Mouse (Mus musculus) spleen, embryonic (tissue): ENCODE measurements at regions not wholly inside any gene's neighbourhood (a gene's known extent, or its start where the extent isn't known, plus 50 kb on each side); places are given as distances from the start of the nearest gene placed in this dataset.

Experiments used
- CTCF ChIA-PET: fragments of 350-600 bp; sonication (Branson Sonifier 250); formaldehyde crosslinking; loops from one replicate; lab custom pipeline; 2022; lab: Charles Lee

GRCm38 (mm10) chr8:34458300-34458699 lies 346.8 kb upstream of the Gm10131 start:
- CTCF ChIA-PET = interaction anchor here (0.5 kb wide), 1 partner anchor 327 kb away, joined by 5 read pairs; no protein-coding TSS in a partner anchor

DNA sequence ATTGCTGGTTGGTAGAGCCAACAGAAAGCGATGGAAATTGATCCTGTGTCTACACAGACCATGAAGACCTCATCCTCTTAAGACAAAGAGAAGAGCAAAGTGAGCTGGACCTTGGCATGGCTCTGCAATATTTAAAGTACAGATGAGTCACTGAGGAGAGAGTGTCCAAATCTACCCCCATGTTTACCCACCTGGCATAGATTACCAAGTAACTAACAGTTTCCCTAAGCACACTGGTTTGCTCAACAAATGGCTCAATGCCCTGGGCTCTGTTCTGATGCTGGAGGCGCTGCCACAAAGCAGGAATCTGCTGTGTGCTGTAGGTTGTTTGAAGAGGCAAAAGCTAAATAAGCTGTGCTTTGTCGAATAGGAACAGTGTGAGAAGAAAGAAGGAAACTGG lies 345.0 kb upstream of the Gm10131 start:
- CTCF ChIA-PET = no interaction called here

GRCm38 (mm10) chr8:34455376-34455775 lies 343.8 kb upstream of the Gm10131 start:
- CTCF ChIA-PET = interaction anchor here (0.5 kb wide), 1 partner anchor 1746 kb away, joined by 3 read pairs; no protein-coding TSS in a partner anchor

GRCm38 (mm10) chr8:34452811-34453210 lies 341.3 kb upstream of the Gm10131 start:
- CTCF ChIA-PET = interaction anchor here (0.6 kb wide), 1 partner anchor 1143 kb away, joined by 3 read pairs; no protein-coding TSS in a partner anchor

DNA sequence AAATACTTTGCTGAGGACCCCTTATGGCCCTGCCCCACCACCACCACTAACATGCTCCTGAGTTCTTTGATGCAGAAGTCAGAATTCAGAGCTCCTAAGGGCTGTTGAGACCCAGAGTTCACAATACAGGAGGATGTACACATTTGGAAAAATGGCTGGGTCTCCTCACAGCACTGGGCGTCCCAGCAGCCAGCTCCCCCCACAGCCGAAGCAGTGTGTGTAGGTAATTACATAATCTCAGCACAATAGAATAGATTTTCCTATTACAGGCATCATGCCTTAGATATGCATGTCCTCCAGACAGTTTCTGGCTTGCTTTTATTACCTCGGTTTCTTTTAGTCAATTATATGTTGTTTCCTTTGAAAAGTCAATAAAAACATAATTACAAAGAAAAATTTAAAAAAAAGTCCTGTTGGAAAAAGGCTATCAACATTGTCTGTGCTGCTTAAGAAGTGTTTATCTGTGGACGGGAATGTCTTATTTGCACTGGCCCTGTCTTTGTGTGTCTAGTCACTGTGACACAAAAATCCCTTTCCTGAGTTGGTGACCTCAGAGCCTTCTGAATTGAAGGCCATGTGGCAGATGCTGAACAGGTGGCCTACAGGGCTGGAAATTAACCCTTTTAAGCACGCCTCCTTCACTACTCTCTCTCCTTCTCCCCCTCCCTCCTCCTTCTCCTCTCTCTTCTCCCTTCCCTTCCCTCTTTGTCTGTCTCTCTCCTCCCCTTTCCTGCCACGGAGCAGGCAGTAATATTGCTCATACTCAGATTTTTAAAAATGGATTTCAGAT lies 339.9 kb upstream of the Gm10131 start:
- CTCF ChIA-PET = no interaction called here

GRCm38 (mm10) chr8:34449391-34450044 lies 338.0 kb upstream of the Gm10131 start:
- CTCF ChIA-PET = no interaction called here

DNA sequence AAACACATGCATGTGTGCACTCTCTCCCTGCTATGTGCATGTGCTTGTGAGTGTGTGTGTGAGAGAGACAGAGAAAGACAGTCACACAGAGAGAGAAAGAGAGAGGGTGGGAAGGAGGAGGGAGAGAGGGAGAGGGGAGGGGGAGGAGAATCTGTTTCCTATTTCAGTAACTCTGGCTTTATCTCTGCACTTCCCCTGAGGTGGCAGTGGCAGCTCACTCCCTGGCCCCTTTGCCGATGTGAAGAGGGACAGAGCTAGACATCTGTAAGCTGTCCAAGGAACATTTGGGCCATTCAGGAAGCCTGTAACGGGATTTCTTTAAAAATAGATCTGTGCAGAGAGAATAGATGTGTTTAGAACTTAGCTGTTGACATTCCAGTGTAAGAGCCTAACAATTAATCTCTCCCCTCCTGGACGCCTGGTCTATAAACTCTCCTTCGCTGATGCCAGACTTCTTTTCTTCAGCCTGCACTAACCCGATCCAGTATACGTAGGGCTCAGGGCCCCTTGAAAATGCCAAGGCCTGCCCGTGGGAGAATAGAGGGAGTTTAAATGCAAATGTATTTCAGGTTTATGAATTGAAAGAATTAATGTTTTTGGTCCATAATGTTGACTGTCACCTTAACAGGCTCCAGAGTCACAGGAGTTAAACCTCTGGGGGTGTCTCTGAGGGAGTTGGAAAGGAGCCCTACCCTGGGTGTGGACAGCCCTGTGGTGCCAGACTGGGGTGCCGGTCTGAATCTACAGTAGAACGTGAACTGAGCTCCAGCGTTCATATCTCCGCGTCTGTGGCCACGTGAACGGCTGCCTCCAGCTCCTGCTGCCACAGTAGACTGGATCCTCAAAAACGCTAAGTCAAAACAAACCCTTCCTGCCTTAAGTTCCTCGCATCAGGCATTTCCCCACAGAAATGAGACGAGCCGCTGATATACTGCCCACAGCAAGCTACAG lies 336.6 kb upstream of the Gm10131 start:
- CTCF ChIA-PET = no interaction called here

DNA sequence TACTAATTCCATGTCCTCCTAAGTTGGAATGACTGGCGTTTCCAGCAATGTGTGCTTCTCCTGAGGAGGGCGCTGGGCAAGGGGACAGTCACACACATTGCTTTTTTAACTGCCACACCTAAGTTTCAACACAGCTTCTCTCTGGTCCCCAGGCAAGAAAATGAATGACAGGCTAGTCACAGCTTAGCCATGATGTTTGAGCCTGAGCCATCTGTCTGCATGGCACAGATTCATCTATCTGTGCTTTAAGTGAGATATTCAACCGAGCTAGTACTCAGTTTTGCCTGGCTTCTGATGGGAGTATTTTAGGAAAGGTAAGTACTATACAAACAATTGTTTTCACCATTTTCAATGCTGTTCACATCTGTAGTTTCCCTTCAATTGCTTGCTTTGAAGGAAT lies 331.2 kb upstream of the Gm10131 start:
- CTCF ChIA-PET = no interaction called here

- CTCF ChIA-PET = no interaction called here
Observed at GRCm38 (mm10) chr8:34441756-34442155, 330.2 kb upstream of the Gm10131 start.

DNA sequence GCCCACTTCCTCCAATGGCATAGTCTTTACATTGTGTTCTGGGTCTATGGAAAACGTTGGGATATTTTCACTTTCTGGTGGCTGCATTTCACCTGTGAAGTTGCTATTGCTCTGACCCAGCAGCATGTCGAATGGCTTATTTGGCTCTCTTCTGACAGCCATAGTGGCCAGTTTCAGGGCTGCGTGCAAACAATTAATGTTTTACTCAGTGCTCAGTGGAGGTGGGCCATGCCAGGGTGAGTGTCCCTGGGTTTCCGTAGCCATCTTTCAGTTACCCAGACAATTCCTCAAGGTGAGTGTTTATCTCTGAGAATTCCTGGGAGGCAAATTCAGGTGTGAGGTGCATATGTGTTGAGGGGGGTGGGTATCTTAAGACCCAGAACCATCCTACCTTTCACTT lies 329.2 kb upstream of the Gm10131 start:
- CTCF ChIA-PET = no interaction called here

- CTCF ChIA-PET = no interaction called here
Observed at GRCm38 (mm10) chr8:34438771-34439170, 327.2 kb upstream of the Gm10131 start.

- CTCF ChIA-PET = no interaction called here
Observed at GRCm38 (mm10) chr8:34431985-34432384, 320.4 kb upstream of the Gm10131 start.

- CTCF ChIA-PET = no interaction called here
Observed at GRCm38 (mm10) chr8:34429231-34429630, 317.7 kb upstream of the Gm10131 start.

GRCm38 (mm10) chr8:34401571-34401970 lies 290.0 kb upstream of the Gm10131 start:
- CTCF ChIA-PET = interaction anchor here (0.6 kb wide), 1 partner anchor 764 kb away, joined by 3 read pairs; no protein-coding TSS in a partner anchor

DNA sequence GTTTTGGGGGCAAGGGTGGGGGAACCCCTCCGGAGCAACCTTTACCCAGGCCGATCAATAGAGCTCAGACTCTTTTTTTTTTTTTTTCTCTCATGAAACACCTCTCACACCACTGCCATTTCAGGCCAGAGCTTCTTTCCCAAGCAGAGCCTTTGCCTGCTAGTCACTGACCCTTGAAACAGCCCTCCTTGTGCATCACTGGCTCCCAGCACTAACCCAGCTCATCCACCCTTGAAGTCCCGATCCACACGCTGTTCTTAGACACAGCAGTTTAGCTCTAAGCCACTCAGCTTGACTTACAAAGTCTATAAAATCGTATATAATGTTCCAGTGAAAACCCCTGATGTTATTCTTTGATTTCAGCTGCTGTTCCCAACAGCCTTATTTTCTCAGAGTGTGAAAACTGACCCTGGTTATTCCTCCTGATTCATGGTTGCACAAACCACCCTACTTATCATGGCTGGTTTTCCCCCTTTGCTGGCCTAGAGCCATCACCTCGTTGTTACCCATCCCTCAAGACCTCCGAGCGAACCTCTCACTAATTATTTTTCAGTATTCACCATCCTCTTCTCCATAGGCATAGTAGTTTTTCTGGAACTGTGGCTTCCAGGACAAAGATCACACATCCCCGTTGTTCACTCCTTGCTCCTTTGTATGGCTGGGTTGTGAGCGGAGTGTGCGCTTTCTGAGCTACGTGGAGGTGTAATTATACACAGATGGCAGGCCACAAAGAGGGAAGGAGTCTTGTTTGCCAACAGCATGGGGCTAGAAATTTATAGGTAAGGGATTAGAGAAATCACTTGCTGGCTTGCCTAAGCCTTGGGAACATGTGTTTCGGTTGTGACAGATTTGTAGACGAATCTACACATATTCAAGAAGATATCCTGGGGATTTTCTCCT lies 287.6 kb upstream of the Gm10131 start:
- CTCF ChIA-PET = interaction anchor here (0.6 kb wide), 1 partner anchor 1578 kb away, joined by 6 read pairs; no protein-coding TSS in a partner anchor

DNA sequence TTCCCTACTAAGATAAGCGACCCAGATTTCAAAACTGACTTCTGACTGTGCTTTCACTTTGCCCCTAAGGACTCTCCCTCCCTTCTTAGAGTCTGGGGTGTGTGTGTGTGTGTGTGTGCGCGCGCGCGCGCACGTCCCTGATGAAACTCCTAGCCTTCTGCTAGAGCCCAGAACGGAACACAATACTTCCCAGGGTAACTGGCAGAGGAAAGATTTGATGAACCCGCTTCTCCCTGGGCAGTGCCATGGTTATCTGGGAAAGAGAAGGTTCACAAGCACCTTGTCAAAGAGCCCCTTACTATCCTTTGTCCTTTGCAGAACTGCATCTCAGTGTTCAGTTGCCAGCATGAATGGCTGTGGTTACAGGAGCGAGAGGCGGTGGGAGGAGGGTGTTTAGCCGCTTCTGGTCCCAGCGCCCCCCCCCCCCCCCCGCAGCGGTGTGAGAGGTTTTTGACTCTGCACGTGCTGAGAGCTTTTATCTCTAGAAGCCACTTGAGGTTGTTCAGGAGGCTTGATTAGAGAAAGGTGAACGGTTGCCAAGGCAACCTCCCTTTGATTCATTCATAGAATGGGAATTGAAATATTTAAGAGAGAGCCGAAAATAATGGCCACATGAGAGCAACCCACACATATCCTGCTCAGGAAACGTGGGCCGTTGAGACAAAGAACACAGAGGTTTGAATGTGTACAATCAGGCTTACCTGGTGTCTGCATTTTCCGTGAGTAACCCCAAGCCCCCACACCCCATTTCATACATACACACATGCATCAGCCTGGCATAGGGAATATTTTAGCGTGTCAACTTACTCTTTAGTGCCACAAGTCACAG lies 286.3 kb upstream of the Gm10131 start:
- CTCF ChIA-PET = no interaction called here

DNA sequence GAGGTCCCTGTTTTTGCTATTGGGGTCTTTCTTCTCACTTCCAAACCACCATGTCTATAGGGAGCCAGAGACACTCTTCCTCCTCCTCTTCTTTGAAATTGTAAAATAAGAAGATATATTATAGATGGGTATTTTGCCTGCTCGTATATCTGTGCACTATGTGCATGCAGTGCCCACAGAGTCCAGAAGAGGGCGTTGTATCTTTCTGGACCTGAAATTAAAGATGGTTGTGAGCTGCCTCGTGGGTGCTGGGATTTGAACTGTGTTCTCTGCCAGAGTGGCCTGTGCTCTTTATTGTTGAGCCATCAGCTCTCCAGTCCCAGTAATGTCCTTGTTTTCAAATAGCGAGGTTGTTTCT lies 285.7 kb upstream of the Gm10131 start:
- CTCF ChIA-PET = no interaction called here

DNA sequence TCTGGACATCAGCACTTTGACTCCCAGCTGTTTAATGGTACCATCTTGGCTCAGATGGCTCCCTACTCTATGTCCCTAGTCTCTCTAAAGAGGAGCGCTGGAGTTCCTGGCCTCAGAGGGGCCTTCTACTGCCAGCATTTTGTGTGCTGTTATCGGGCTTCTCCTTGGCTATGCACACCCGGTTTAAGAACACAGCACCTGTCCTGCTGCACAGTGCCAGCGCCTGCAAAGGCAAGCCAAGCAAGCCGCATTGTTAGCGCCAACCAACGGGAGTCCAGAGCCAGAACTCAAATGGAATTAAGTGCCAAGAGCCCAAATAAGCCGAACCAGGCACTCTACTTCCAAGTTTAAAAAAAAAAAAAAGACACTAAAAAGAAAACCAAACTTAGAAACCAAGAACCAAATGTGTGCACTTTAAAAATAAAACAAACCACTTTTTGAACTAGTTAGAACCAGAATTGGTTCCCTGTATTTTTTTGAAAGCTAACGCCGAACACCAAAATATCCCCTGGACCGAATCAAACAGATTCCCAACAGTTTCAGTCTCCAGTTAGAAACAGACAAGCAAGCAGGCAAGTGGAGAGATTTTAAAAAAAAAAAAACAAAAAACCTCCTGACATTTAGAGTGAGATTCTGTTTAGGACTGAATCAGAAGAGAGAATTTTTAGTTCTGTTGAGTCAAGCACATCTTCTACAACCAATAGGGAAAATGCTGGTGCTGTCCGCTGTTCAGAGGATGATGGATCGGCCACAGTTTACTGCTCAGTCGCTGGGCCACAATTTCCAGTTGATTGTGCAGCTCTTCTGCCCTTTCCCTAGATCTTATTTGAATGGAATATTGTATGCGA lies 281.7 kb upstream of the Gm10131 start:
- CTCF ChIA-PET = interaction anchor here (0.7 kb wide), 1 partner anchor 223 kb away, joined by 4 read pairs; no protein-coding TSS in a partner anchor
